Mouse (Mus musculus) lung, postnatal 4 days (tissue): ENCODE data around the gene Map3k4.

Source experiments
- DNase-seq, 2 experiments: peaks; one replicate each; pipeline ENCODE4 v3.0.0; 2021

Gene Map3k4

DNA sequence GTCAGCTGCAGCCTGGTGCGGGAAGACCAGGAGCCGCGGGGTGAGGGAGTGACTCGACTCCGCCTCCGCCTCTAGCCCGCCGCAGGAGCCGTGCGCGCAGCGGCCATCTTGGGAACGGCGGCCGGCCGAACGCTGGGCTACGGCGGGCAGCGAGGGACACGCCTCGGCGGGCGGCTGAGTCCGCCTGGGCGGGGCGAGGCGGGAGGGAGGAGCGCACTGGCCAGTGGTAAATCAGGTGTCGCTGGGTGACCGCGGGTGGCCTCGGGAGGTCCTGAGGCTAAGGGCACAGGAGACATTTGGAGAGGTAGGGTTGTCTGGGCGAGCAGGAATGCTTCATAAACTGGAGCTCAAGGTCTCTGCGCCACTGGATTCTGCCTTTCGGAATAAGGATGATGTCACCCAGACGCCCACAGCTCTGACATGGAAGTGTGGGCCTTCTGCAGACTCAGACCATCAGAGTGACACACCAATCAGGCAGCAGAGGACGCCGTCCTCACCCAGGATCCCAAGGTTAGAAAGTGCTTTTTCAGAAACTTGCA, at the start of gene Map3k4:
Gene Map3k4 (minus strand): TSS at position 134 of the 539 bp plus-strand sequence.
- peak; percentile 96 for DNase-seq

- peak; percentile 67 to 74 for DNase-seq
These were observed 48.9 kb upstream of the Map3k4 start for GRCm38 (mm10) chr17:12367373-12367930.

DNA sequence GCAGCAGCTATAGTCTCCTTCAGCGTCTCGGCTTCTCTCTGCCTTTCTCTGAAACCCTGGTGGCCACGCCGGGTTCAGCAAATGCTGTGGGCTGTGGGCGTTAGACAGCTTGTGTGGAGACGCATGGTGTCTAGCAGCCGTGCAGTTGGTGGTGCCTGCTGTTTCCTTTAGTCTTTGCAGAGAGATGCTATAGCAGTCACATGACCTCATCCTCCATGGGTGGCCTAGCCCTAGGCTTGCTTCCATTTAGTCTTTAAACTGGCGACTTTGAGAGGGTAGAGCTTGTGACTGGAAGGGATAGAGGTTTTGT, 45.8 kb upstream of the Map3k4 start:
- no peak for DNase-seq

DNA sequence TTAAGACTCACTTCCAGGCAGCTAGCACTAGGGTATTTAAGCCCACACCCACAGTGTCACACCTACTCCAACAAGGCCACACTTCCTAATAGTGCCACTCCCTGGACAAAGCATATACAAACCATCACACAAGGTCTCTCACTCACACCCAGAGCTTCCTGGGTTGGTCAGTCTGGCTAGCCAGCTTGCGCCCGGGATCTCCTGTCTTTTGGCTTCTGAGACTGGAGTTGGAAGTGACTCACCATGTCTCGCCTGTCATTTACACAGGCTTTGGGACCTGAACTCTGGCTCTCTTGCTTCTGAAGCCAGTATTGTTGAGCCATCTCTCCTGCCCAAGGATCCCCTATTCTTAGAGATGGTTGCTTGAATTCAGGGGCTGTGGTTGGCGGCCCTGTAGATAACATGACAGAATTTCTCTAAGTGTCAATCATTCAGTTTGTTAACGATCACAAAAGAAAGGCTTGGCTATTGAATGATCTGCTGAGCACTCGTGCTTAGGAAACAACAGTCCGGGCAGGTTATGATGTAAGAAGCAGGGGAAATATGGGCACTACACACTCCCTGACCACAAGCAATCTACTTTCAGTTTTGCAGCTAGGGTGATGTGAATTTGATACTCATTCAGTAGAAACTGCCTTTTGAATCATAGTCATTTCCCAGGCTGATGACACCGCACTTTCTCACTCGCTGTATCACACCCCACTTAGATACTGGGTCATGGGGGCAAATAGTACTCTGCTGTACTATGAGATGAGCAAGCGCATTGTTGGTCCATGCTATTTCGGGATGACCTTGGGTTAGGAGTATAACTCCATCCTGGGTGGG, 45.2 kb upstream of the Map3k4 start:
- no peak for DNase-seq

DNA sequence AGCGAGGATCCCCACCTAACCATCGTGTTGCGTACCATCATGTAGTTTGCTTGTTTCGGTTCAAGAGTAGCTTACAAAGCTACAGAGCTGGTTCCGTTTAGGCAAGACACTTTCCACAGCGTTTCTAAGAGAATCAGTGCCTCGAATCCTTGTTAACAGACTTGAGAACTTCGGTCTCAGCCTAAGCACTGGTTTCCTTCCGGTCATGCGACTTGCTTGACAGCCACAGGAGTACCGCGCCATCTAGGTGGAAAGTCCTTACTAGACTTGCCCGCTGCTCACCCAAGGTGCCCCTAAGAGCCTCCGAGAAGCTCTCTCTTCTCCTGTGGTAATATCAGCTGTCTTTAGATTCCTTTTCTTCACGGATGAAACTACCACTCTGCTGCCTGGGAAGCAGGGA, 41.3 kb upstream of the Map3k4 start:
- DNase-seq: no peak

DNA sequence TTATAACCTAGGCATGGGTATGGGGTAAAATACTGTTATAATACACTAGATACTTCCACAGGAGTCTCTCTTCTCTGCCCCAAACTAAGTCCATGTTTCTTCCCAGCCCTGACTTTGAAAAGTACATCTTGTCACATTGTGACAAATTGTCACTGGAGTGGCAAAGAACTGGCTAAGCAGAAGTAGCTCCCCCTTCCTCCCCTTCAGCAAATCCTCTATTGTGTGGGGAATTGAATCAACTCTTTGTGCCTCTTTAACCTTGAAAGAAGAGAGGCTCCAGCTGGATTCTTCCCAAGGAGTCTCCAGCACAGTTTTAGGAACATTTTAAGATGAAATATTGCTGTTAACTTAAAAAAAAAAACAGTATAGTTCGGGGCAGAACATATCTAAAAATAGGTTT, 34.2 kb upstream of the Map3k4 start:
- no peak for DNase-seq

DNA sequence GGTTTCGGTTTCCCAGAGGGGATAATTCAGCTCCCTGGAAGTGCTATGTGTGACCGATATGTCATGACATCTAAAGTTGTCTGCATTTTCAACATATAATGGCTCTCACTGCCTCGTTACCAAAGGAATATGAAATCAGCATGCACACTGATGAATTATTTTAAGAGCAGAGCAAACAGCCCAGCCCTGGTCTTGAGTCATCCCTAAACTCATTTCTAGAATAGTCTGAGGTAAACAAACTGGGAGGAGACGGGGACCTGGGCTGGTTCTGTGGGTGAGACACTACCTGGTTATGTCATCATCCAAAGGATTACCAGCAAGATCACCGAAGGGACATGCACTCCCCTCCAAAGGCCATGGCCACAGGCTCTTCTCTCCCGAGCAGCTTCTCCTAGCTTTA, 33.0 kb upstream of the Map3k4 start:
- no peak for DNase-seq

GRCm38 (mm10) chr17:12347462-12347861, 28.9 kb upstream of the Map3k4 start:
- no peak for DNase-seq

DNA sequence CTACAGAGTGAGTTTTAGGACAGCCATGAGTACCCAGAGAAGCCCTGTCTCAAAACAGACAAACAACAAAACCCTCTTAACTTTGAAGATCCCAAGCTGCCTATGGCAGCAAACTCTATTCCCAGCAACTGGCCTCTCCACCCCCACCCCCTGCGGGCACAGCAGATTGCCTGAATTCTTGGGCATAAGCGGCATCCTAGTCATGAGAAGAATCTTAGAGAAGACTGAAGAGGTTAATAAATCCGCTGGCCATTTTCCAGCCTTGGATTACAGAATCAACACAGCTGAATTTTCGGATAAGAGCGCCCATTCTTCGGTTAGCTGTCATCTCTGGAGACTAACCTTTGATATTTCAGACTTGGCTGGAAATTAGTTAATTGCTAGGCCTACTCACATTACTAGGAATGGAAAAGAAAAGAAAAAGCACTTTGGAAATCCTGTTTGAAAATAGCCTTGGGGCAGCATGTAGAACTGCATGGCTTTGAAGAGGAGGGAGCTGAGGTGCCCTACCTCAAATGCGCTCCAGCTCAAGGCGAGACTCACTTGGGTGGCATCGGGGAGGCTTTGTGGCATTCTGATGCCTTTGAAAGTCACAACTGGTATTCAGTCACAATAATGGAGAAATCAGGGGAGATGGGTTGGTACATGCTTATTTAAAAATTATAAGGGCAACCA, 25.2 kb upstream of the Map3k4 start:
- DNase-seq: no peak

DNA sequence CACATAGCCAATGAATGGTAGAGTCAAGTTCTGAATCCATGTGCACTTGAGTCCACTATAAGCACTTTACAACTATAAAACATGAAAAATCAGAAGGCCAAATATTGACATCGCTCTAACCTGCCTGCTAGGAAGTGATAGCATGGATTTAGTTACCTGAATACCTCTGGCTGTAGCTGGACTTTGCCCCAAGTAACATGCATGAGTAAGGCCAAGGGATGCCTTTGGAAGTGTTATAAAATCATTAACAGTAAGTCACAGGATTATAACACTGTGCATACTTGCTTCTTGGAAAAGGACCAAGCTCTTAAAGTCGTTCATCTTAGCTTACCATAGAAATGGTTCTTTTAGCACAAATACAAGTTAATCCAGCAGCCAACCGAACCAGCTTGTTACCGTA, 18.6 kb upstream of the Map3k4 start:
- DNase-seq: no peak

GRCm38 (mm10) chr17:12336073-12336868, 17.7 kb upstream of the Map3k4 start:
- DNase-seq: no peak

DNA sequence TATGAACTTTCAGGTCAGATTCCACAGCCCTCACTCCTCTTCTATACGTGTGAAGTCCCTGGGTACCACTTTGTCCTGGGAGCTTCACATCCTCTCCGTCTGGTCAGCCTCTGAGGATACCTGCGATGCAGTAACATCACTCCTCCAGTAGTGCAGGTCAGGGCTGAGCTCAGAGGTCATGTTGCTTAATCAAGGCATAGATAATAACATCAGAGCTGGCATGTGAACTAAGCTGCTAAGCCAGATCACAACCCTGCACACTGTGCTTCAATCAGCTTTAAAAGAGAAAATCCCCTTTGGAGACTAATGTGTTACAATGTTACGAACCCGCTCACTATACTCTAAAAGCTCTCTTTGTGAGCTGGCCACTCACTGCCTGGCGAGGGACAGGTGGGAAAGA, 16.5 kb upstream of the Map3k4 start:
- no peak for DNase-seq

DNA sequence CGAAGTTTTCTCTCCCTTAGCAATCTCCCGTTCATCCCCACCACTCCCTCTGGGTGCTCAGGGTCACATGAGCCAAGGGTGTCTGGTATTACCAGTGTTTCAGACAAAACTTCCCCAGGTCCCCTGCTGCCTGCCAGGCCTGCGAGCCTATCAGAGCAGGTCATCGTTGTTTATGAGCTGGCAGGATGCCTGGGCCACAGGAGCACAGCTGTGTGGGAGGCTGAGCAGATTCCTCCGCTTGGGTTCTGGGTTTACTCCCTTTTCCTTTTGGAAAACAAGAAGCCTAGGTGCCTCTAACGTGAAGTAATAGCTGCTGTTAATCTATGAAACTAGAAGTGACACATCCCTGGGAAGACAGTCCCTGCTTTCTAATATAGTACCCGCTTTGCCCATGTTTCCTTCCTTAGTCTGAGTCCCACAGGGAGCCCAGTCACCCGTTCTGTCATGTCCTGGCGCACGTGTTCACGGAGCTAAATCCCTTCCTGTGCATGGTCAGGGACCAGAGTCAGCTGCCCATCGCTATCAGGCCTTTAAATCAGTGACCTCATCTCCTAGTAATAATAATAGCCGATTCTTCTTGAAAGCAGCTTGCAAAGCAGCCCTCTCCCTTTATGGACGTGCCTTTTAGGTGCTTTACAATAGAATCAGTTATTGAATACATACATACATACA, 9.4 kb upstream of the Map3k4 start:
- peak; percentile 66 to 74 for DNase-seq

DNA sequence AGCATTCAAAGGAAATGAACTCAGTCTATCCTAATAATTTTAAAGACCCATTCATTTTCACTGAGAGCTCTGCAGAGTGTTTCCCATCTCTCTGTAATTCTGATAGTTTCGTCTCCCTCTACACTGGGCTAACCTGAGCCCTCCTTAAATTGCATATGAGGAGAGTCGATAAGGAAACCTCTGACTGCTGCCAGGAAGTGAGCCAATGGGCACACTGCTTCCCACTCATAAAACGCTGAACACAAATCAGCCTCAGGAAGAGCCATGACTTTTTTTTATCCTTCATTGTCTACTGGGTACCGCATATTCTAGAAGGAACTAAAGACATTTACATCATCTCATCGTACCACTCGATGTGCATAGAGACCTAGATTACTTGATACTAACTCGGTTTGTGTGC, 1.2 kb upstream of the Map3k4 start:
- DNase-seq: no peak

DNA sequence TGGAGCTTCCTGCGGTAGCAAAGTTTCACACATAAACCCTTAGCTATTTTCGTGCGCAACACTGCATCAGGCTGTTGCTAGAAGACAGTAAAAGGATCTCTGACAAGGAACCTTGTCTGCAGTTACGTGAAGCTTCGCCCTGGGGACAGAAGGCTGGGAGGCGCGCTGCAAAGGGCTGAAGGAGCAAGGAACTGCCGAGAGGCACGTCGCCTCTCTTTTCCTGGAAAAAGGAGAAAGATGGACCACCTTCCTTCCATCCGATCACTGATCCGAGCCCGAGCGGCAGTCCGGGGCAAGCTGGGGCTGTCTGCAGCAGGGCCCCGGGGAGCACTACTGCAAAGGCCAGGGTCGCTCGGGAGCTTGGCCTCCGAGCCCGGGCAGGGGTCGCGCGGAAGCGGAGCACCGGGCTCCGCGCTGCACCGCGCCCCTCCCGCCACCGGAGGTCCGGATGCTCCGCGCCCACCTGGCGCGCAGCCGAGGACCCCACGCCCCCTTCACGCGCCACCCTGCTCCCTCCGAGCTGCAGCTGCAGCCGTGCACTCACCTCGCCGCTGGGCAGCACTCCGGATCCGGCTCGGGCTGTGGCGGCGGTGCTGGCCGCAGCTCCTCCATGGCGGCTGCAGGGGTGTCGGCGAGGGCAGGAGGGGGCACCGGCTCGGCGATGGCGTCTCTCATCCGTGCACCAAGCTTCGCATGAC, 493 bp downstream of the Map3k4 start:
- DNase-seq: no peak

GRCm38 (mm10) chr17:12317607-12317953, 1.0 kb downstream of the Map3k4 start:
- DNase-seq: no peak

- no peak for DNase-seq
These were observed 2.3 kb downstream of the Map3k4 start for GRCm38 (mm10) chr17:12316251-12316650.

DNA sequence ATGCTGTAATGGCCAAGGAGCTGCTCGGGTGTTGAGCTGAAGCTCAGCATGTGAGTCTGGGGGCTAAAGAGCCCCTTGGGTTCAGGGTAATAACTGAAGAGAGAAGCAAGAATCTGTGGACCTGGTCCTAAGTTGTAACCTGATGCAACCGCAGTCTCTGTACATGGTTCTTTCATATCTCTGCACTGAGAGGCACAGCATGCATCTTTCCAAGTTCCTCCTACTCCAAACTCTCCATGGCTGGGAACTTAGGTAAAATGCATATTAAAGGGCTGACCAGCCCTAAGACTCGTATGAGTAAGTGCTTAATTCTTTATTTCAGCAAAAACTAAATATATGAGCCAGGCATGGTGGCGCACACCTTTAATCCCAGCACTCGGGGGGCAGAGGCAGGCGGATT, 6.3 kb downstream of the Map3k4 start:
- DNase-seq: no peak

GRCm38 (mm10) chr17:12309493-12309892, 9.1 kb downstream of the Map3k4 start:
- no peak for DNase-seq

GRCm38 (mm10) chr17:12309059-12309458, 9.5 kb downstream of the Map3k4 start:
- no peak for DNase-seq

DNA sequence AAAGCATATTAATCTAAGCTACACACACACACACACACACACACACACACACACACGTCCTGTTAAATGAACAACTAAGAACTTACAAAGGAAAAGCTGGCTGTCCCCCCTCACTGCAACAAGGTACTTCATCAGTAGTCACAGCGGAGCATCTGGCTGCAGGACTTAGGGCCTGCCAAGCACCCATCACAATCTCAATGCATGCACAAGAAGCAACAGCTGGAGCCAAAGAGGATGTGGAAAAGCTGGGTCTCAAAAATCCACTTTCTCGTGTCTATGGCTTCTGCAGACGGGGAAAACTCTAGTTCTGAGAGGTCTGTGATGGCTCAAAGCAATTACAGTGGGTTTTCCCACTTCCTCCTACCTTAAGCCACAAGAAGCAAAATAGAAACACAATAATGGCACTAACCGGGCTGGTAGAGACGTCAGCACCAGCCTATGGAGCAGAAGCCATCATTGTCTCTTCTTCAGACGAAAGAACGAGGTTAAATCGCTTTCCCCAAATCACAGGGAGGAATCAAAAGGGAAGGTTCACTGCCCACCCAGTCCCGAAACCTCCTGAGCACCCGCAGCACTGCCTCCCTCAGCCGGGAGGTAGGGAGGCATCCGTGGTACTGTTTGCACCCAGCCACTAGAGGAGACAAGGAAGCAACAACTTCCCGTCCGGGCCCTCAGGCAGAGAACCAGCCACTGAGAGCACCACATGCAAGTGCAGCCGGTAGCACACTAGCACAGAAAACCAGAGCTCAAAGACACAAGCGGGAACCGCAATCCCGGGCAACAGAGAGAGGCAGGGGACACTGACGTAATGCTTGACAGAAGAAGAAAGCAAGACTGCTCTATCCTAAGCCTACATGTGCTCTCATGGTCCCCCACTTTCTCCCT, 11.1 kb downstream of the Map3k4 start:
- peak in 1 of 2 experiments; percentile 20 for DNase-seq
